Mouse (Mus musculus): ENCODE measurements around the gene Ing2.

The Ing2 gene

GRCm38 (mm10) chr8:47675786-47676185 lies 430 bp upstream of the Ing2 start:
- DNase-seq (ENCODE audit: low spot score in 2 of 2): peak in 1 of 2 experiments; percentile 50

GRCm38 (mm10) chr8:47674140-47674776 lies 1.1 kb downstream of the Ing2 start:
- peak in 1 of 2 experiments; percentile 26 for DNase-seq (ENCODE audit: low spot score in 2 of 2)

GRCm38 (mm10) chr8:47673317-47674139 lies 1.8 kb downstream of the Ing2 start:
- DNase-seq (ENCODE audit: low spot score in 2 of 2): peak; percentile 80 to 82

GRCm38 (mm10) chr8:47664231-47664785 lies 11.0 kb downstream of the Ing2 start:
- no peak for DNase-seq (ENCODE audit: low spot score in 2 of 2)

- no peak for DNase-seq (ENCODE audit: low spot score in 2 of 2)
Measured at GRCm38 (mm10) chr8:47663201-47663600, 12.2 kb downstream of the Ing2 start.

GRCm38 (mm10) chr8:47662716-47663115 lies 12.6 kb downstream of the Ing2 start:
- no peak for DNase-seq (ENCODE audit: low spot score in 2 of 2)

- DNase-seq (ENCODE audit: low spot score in 2 of 2): peak; percentile 20 to 49
Measured at GRCm38 (mm10) chr8:47660394-47660793, 15.0 kb downstream of the Ing2 start.

- DNase-seq (ENCODE audit: low spot score in 2 of 2): no peak
Measured at GRCm38 (mm10) chr8:47659463-47659862, 15.9 kb downstream of the Ing2 start.

- DNase-seq (ENCODE audit: low spot score in 2 of 2): no peak
Measured at GRCm38 (mm10) chr8:47654406-47654805, 20.9 kb downstream of the Ing2 start.

GRCm38 (mm10) chr8:47652737-47653076 lies 22.6 kb downstream of the Ing2 start:
- no peak for DNase-seq (ENCODE audit: low spot score in 2 of 2)

- DNase-seq (ENCODE audit: low spot score in 2 of 2): no peak
Measured at GRCm38 (mm10) chr8:47651913-47652736, 23.2 kb downstream of the Ing2 start.

GRCm38 (mm10) chr8:47650853-47651252 lies 24.5 kb downstream of the Ing2 start:
- no peak for DNase-seq (ENCODE audit: low spot score in 2 of 2)

GRCm38 (mm10) chr8:47649551-47649950 lies 25.8 kb downstream of the Ing2 start:
- no peak for DNase-seq (ENCODE audit: low spot score in 2 of 2)

- no peak for DNase-seq (ENCODE audit: low spot score in 2 of 2)
Measured at GRCm38 (mm10) chr8:47642514-47643064, 32.8 kb downstream of the Ing2 start.

GRCm38 (mm10) chr8:47637152-47637551 lies 38.2 kb downstream of the Ing2 start:
- DNase-seq (ENCODE audit: low spot score in 2 of 2): no peak

GRCm38 (mm10) chr8:47636032-47636431 lies 39.3 kb downstream of the Ing2 start:
- DNase-seq (ENCODE audit: low spot score in 2 of 2): no peak

GRCm38 (mm10) chr8:47634791-47635341 lies 40.5 kb downstream of the Ing2 start:
- no peak for DNase-seq (ENCODE audit: low spot score in 2 of 2)

GRCm38 (mm10) chr8:47621144-47621543 lies 54.2 kb downstream of the Ing2 start:
- DNase-seq (ENCODE audit: low spot score in 2 of 2): no peak

Data from frontal cortex, postnatal 36 days (tissue).